Mouse (Mus musculus) kidney, adult 8-10 months (tissue): Measurements from ENCODE around the gene Dhdds.
A peak's percentile ranks its signal among the peaks of the same experiment; 100 is the strongest.

Experiments used
- DNase-seq, 2 experiments: peaks; one replicate each; pipeline ENCODE4 v3.0.0; 2022

Dhdds gene

DNA sequence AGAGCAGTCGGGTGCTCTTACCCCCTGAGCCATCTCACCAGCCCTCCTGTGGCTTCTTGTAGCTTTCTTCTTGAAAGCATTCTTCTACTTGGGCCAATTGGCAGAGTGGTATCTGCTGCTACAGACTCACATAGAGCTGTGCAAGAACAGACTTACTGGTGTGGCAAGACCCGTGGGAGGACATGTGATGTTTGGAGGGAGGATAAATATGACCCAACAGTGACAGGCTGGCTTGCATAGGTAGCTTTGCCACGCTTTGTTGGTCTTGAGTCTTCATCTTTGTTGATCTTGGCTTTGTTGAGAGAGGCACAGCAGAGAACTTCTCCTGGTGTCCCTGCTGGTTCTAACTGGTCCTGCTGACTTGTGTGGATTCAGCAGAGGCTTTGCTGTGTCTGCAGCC, 56.9 kb downstream of the Dhdds start:
- DNase-seq = peak in 1 of 2 experiments; percentile 20

DNA sequence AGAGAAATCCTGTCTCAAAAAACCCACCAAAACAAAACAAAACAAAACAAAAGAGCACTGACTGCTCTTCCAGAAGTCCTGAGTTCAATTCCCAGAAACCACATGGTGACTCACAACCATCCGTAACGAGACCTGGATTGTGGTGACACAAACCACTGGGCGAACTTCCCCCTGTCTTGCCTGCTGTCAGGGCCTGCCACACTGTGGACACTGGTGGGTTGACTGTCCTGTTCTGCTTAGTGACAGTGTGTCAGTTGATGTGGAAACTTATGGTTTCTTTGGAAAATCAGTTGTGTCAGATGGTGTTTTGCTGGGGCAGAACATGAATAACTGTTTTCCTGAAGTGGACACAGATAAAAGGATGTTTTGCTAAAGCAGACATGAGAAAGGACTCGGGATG, 58.0 kb downstream of the Dhdds start:
- DNase-seq = no peak

DNA sequence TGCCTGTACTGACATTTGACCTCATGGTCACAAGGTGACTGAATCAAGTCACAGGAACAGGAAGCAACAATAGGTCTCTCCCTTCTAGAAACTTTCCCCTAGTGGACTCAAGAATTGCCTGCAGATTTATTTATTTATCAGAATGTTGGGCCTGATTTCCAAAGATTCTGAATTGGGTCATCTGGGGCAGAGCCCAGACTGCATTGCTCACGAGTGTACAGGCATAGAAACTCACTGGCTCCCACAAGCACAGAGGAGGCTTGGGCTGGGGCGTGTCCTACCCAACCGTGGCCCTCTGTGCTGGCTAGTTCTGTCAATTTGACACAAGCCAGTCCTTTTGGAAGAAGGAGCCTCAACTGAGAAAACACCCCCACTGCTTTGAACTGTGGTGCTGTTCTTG, 59.1 kb downstream of the Dhdds start:
- DNase-seq = no peak

DNA sequence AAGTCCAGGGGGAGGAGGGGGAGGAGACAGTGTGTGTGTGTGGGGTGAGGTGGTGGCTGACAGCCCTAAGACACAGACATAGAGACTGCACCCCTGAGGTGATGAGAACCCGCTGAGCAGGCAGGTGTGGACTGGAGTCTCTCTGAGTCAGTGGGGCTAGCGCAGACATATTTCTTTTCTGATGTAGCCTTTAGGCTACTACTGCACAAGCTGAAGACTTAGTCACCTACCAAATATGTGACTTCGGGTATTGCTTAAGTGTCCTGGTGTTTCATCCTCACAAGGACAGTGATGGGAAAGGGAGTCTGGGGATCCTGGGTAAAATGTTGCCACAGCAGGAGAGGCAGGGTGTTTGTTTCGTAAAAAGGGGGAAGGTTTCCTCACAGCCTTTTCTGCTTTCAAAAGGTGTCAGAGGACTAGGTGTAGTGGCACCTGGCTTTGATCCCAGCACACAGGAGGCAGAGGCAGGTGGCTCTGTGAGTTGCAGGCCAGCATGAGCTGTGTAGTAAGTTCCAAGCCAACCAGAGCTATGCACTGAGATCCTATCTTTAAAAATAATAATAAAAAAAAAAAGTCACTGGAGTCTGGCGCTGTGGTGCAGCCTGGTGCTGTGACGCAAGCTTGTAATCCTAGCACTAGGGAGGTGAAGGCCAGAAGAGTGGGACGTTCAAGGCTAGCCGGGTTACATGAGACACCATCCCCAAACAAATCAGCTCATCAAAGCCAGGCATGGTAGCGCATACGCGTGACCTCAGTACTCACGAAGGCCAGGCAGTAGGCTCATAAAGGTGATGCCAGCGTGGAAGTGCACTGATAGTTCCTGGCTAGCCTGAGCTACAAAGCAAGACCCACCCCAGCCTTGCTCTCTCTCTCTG, 60.1 kb downstream of the Dhdds start:
- DNase-seq = no peak

DNA sequence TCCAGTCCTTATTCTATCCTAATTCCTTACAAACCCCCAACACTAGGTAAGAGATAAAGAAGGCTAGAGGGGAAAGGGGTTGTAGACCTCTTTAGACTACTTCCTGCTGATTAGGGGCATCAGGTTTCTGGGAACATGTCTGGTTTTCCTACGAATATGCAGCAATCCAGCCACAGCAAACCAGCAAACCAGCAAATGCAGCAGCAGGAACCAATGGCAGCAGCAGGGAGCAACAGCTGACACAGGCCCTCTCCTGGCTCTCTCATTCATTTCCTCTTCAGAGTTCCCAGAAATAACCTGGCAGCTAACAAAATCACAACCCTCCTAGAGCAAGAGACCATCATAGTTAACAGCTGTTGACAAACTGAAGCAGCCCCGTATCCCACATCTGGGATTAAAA, 62.6 kb downstream of the Dhdds start:
- DNase-seq = no peak

DNA sequence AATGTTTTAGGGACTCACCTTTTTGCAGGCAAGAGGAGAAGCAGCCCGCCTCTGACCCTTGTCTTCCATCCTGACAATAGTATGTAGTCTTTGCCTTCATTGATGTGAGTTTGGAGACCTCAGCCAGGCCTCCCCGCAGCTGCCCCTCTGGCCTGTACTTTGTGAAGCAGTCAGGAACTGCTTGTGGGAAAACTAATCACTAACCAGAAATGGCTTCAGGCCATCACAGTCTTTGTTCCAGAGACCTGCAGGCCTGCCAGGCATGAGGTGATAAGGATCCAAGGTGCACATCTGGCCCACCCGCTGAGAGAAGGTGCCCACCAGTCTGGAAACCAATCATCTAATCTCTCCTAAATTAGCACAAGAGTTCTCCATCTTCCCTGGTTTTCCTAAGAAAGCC, 68.9 kb downstream of the Dhdds start:
- peak; percentile 40 to 68 for DNase-seq

DNA sequence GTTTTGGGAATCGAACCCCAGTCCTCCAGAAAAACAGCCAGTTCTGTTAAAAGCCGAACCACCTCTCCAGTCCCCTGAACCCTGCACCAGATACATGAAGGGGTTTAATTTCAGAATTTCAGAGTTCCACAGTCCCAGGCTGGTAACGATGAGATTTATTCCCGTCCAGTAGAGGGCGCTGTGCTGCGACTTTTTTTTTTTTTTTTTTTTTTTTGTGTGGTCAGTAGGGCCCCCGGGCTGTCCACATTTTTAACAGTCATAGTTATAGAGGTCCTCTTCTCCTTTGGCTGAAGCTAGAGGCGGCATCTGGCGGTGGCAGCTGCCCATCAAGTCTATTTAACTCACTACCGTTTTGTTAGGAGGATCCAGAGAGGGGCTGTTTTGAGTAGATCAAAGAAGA, 69.4 kb downstream of the Dhdds start:
- DNase-seq = no peak

DNA sequence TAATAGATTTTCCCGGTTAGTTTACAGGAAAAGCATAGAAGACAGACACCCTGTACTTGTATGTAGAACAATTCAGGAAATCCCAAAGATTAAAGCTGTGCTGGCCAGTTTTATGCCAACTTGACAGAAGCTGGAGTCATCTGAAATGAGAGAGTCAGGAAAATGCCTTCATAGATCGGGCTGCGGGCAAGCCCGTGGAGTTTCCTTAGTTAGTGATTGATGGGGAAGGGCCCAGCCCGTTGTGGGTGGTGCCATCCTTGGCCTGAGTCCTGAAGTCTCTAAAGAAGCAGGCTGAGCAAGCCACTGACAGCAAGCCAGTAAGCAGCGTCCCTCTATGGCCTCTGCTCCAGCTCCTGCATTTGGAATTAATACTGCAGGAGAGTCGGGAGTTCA, 71.4 kb downstream of the Dhdds start:
- peak; percentile 38 to 58 for DNase-seq

DNA sequence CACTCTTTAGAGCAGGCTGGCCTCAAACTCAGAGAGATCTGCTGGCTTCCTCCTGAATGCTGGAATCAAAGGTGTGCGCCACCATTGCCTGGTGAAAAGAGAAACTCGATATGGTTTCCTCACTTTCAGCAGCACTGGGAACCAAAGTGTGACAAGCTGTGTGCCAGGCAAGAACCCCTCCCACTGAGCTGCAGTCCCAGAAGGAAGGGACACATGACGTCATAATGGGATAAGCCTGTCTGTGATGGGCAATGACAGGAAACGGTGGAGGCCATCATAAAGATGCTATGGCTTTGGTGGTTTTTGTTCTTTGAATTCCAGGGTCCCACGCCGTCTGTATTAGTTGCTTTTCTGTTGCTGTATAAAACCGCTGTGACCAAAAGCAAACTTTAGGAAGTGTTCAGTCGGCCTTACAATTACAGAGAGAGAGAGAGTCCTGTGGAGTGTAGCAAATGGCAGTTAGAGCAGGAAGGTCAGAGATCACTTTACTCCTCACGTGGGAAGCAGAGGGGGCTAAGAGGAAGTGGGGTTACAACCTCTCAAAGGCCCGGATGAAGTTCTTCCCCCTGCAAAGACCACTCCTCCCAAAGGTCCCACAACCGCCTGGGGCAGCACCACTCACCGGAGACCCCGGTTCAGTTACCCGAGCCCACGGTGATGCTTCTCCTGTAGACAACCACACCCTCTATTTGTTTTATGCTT, 72.0 kb downstream of the Dhdds start:
- no peak for DNase-seq

DNA sequence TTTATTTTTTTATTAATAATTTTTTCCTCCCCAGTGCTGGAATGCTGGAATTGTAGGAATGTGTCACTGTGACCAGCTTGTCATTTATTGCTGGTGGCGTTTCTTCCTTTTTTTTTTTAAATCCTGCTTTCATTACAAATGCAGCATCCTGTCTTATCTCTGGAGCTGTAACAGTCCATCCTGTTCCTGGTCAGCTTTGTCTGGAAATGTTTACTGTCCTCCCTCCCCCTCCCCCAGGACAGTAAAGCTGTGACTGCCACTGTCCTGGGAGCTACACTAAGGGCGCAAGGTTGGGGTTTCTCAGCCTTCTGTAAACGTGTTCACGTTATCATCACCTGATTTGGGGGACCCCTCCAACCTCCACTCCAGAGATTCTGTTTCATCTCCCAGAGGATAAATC, 75.5 kb downstream of the Dhdds start:
- DNase-seq = no peak

DNA sequence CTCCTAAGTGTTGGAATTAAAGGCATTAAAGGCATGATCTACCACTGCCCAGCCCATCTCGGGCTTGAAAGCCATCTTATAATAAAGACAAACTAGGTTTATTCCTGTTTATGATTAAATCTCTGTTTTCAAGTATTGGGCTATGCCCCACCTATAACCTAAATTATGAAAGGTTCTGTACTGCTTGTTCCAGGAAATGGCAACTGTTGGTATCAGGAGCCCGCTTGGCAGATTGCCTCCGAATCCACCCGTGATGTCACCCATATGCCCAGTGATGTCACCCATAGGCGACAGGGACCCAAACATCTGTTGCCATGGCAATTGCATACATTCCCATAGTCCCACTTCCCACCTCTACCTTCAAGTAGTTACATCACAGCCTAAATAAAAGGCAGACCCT, 77.0 kb downstream of the Dhdds start:
- DNase-seq = no peak
